Mouse (Mus musculus): ENCODE measurements around the gene Gm20388.

GRCm38 (mm10) chr8:122949701-122950100 lies 3039.1 kb downstream of the Gm20388 start:
- TF ChIP-seq CTCF (IDR thresholded peaks at IDR 0.05; ENCODE audit: low read depth) = no peak
- TF ChIP-seq EP300 (IDR thresholded peaks at IDR 0.05; ENCODE audit: low read depth) = no peak
